Mouse (Mus musculus): ENCODE measurements around the gene Cdca7. TPM values are rescaled to one million over a fixed set of nuclear protein-coding genes. Genes with fewer than 3 reads are reported as not detected.
A peak's percentile ranks its signal among the peaks of the same experiment; 100 is the strongest.

Cdca7 gene
- polyA plus RNA-seq (2011; ENCODE audit: insufficient read length, low read depth, missing spikeins) = 14.7 and 25.8 TPM in 2 replicates

DNA sequence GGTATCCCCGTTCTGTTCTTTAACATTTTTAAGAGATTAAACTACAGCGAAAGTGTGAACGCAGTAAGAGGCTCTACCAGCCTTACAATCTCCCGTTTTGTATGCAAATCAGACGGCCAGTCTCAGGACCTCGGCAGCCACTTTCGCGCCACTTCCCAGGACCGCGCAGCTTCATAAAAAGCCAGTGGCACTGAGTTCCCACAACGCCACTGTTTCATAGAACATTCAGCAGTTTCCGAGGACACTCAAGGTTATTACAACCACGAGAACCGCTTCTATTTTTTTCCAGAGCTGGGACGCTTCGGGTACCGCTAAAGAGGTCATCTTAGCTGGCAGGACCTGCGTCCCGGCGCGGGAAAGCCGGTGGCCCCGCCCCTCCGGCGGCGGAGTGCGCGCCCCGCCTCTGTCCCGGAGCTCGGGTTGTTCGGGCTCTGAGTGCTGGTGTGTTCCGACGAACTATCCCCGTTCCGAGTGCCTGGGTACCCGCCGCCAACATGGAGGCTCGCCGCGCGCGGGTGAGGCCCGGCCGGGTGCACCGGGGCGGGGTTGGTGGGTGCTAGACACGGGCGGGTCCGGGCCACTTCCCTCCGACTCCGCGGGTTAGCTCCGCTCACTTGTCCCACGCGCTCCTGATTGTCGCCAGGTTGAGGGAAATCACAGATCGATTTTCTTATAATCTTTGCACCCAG lies at the start of gene Cdca7:
Gene Cdca7 (plus strand): TSS at position 363 of the 689 bp plus-strand sequence.
- peak within 1 kb of the TSS; percentile 80 for H3K27ac ChIP-seq (ENCODE audit: insufficient read depth, low read length)
- peaks cover 4% of the 10 kb centered on the region; the same call in 1 of the 2 replicates for H3K4me1 ChIP-seq (ENCODE audit: control insufficient read depth, insufficient read depth, low read length)
- TF ChIP-seq CTCF (IDR thresholded peaks at IDR 0.05; ENCODE audit: borderline replicate concordance, insufficient read depth, low read length) (no peak), POLR2A (IDR thresholded peaks at IDR 0.05; ENCODE audit: low read depth, low read length) (peak; percentile 57)
- H3K4me3 ChIP-seq (ENCODE audit: insufficient read depth, low read length) = peak within 1 kb of the TSS; percentile 56

DNA sequence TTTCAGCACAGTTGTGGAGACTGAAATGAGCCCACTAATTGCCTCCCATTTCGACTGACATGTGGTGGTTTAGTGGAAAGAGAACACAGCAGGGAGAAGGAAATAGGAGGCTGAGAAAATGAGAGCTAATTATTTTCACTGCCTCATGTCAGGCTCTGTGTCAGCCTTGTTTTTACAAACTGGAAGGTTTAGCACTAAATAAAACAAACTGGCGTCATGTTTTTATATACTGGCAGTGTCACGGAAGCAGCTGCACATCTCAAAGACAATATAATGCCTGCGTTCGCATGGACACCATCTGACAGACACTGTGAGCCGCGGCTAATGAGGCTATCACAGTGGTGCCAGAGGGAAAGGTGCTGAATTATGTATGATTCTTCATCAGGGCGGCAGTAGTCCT lies 49.2 kb upstream of the Cdca7 start:
- H3K4me3 ChIP-seq (ENCODE audit: insufficient read depth, low read length) = no peak overlapping the region
- no peaks in the 10 kb centered on the region; the same call in 1 of the 2 replicates for H3K4me1 ChIP-seq (ENCODE audit: control insufficient read depth, insufficient read depth, low read length)
- no peak overlapping the region for H3K27ac ChIP-seq (ENCODE audit: insufficient read depth, low read length)
- no peak for TF ChIP-seq POLR2A (IDR thresholded peaks at IDR 0.05; ENCODE audit: low read depth, low read length)
- no peak for TF ChIP-seq CTCF (IDR thresholded peaks at IDR 0.05; ENCODE audit: borderline replicate concordance, insufficient read depth, low read length)

GRCm38 (mm10) chr2:72427288-72427687 lies 48.7 kb upstream of the Cdca7 start:
- Histone ChIP-seq H3K27ac (ENCODE audit: insufficient read depth, low read length) (no peak overlapping the region), H3K4me3 (ENCODE audit: insufficient read depth, low read length) (no peak overlapping the region), H3K4me1 (ENCODE audit: control insufficient read depth, insufficient read depth, low read length) (no peaks in the 10 kb centered on the region; the same call in 1 of the 2 replicates)
- TF ChIP-seq POLR2A (IDR thresholded peaks at IDR 0.05; ENCODE audit: low read depth, low read length) (no peak), CTCF (IDR thresholded peaks at IDR 0.05; ENCODE audit: borderline replicate concordance, insufficient read depth, low read length) (no peak)

DNA sequence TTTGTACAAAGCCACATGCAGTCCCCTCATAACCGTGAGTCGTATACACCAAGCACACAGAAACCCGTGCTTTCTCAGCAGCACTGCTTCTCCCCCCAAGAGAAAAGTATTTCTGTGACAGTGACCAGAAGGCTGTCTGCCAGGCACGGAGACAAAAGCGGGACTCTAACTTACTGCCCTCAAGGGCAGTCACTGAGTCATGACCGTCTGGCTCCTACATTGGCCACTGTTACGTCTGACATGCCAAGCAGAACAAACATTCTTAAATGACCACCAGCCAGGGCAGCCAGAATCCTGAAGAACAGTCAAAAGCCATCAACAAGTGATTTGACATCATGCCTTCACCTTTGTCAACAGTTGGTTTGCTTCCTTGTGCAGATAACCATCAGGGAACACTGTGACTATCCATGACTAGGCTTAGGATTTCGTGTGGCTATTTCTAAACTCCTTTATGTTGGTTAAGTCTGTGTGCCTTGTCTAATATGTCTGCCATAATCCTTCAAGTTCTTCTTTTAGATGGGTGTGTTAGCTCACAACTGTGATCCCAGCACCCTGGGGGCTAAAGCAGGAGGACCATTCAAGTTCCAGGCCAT lies 36.9 kb upstream of the Cdca7 start:
- no peak overlapping the region for H3K4me3 ChIP-seq (ENCODE audit: insufficient read depth, low read length)

DNA sequence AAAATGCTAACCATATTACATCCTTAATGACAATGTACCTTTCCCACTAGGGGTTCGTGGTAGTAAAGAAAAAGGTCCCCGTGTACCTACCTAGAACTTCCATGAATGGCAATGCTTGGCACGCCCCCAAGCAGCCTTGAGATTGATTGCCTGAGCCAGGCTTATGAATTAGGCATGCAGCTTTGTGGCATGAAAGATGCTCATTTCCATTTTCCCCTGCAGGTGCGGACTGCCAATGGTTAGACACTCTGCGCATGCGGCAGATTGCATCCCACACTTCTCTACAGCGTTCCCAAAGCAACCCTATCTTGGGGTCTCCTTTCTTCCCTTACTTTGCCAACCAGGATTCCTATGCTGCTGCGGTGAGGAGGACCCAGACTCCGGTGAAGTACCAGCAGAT lies 34.9 kb upstream of the Cdca7 start:
- no peak overlapping the region for H3K4me3 ChIP-seq (ENCODE audit: insufficient read depth, low read length)
- H3K27ac ChIP-seq (ENCODE audit: insufficient read depth, low read length) = no peak overlapping the region
- TF ChIP-seq CTCF (IDR thresholded peaks at IDR 0.05; ENCODE audit: borderline replicate concordance, insufficient read depth, low read length) = no peak
- TF ChIP-seq POLR2A (IDR thresholded peaks at IDR 0.05; ENCODE audit: low read depth, low read length) = no peak
- H3K4me1 ChIP-seq (ENCODE audit: control insufficient read depth, insufficient read depth, low read length) = no peaks in the 10 kb centered on the region

More for the DNA sequence above, 36.9 kb upstream of the Cdca7 start:
- no peak for TF ChIP-seq POLR2A (IDR thresholded peaks at IDR 0.05; ENCODE audit: low read depth, low read length)
- TF ChIP-seq CTCF (IDR thresholded peaks at IDR 0.05; ENCODE audit: borderline replicate concordance, insufficient read depth, low read length) = no peak
- no peaks in the 10 kb centered on the region for H3K4me1 ChIP-seq (ENCODE audit: control insufficient read depth, insufficient read depth, low read length)
- no peak overlapping the region for H3K27ac ChIP-seq (ENCODE audit: insufficient read depth, low read length)

DNA sequence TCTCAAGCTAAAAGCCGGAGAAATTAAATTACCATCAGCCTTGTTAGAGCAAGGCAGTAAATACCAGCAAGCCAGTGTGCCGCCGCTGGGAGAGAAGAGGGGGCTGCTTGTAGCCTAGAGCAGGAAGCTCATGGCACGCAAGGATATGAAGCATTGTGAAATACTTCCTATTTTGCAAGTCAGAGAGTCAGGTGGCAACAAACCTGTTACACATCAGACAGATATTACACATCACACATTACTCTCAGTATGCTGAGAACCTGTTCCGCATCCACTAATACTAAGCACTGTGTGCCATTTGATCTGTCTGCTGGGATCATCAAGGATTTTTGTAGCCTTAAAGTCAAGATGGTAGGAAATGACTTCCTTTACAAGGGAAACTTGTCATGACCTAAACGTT lies 33.1 kb upstream of the Cdca7 start:
- TF ChIP-seq POLR2A (IDR thresholded peaks at IDR 0.05; ENCODE audit: low read depth, low read length) = no peak
- H3K4me1 ChIP-seq (ENCODE audit: control insufficient read depth, insufficient read depth, low read length) = no peaks in the 10 kb centered on the region

DNA sequence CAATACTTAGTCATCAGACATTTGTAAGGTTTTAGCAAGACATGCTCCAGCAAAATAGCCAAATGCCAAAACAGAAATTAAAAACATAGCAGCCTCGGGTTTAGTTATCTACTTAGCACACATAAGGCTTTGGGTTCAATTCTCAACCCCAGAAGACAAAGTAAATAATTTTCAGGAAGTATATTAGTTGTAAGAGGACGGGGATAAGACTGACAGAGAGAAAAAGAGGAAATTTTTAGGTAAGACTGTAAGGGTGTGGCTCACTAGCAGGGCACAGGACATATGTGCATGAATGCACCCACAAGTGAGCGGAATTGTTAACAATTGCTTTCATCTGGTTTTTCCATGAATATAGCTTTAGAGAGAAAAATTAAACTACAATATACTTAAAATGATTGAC lies 32.0 kb upstream of the Cdca7 start:
- TF ChIP-seq CTCF (IDR thresholded peaks at IDR 0.05; ENCODE audit: borderline replicate concordance, insufficient read depth, low read length) (no peak), POLR2A (IDR thresholded peaks at IDR 0.05; ENCODE audit: low read depth, low read length) (no peak)
- no peaks in the 10 kb centered on the region for H3K4me1 ChIP-seq (ENCODE audit: control insufficient read depth, insufficient read depth, low read length)
- H3K27ac ChIP-seq (ENCODE audit: insufficient read depth, low read length) = no peak overlapping the region
- H3K4me3 ChIP-seq (ENCODE audit: insufficient read depth, low read length) = no peak overlapping the region

More for the DNA sequence above, 33.1 kb upstream of the Cdca7 start:
- no peak overlapping the region for H3K27ac ChIP-seq (ENCODE audit: insufficient read depth, low read length)
- H3K4me3 ChIP-seq (ENCODE audit: insufficient read depth, low read length) = no peak overlapping the region

DNA sequence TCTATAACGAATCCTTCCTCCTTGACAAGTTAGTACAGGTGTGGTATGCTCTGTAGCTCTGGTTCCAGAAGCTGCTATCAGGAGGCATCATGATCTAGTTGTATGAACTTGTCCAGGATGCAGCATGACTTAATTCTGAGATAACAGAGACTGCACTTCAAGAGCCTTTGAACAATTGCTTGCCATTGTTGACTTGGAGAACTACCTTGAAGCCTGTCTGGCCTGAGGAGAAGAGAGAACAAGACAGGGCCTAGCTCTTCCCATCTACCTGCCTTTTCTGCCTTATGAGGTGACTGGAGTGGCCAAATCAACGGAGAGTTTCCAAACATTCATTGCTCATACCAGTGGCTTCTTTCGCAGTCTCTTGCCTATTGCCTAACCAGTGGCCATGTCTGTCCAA lies 29.9 kb upstream of the Cdca7 start:
- Histone ChIP-seq H3K4me1 (ENCODE audit: control insufficient read depth, insufficient read depth, low read length) (no peaks in the 10 kb centered on the region), H3K27ac (ENCODE audit: insufficient read depth, low read length) (no peak overlapping the region), H3K4me3 (ENCODE audit: insufficient read depth, low read length) (no peak overlapping the region)
- TF ChIP-seq POLR2A (IDR thresholded peaks at IDR 0.05; ENCODE audit: low read depth, low read length) = no peak
- TF ChIP-seq CTCF (IDR thresholded peaks at IDR 0.05; ENCODE audit: borderline replicate concordance, insufficient read depth, low read length) = no peak

DNA sequence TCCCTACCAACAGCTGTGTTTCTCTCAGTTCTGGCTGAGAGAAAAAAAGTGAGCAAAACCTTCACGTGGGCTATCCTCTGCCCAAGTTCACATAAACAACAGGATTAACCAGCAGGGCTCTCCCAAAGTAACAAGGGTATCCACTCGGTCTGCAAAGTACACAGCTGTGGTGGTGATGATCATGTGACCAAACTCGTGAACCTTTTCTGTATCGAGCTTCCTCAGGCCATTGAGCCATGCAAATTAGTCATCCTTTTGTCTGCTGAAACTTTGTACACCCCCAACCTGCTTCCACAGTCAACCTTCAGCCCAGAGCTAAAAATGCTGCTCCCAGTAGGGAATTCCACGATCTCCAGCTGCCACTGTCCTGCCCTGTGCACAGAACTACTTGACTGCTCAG lies 29.3 kb upstream of the Cdca7 start:
- no peak overlapping the region for H3K27ac ChIP-seq (ENCODE audit: insufficient read depth, low read length)
- TF ChIP-seq CTCF (IDR thresholded peaks at IDR 0.05; ENCODE audit: borderline replicate concordance, insufficient read depth, low read length) (no peak), POLR2A (IDR thresholded peaks at IDR 0.05; ENCODE audit: low read depth, low read length) (no peak)
- H3K4me3 ChIP-seq (ENCODE audit: insufficient read depth, low read length) = no peak overlapping the region
- no peaks in the 10 kb centered on the region for H3K4me1 ChIP-seq (ENCODE audit: control insufficient read depth, insufficient read depth, low read length)

DNA sequence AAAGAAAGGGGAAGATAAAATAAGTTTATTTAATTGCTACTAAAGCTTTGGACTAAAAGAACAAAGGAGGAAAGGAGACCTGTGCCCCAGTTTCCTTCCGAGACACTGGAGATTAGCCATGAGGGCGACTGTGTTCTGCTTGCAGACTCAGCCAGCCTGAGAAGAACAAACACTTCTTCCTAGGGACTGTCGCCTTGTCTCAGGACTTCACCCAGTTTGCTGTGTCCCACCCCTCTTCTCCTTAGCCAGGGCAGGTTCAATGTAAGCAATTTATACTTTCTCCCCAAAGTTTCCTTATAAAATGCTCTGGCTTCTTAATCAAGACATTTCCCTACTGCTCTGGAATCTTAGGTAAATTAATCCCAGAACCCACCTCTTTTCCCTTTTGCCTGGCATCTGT lies 22.4 kb upstream of the Cdca7 start:
- no peak for TF ChIP-seq POLR2A (IDR thresholded peaks at IDR 0.05; ENCODE audit: low read depth, low read length)
- no peak for TF ChIP-seq CTCF (IDR thresholded peaks at IDR 0.05; ENCODE audit: borderline replicate concordance, insufficient read depth, low read length)
- no peak overlapping the region for H3K27ac ChIP-seq (ENCODE audit: insufficient read depth, low read length)
- H3K4me3 ChIP-seq (ENCODE audit: insufficient read depth, low read length) = no peak overlapping the region
- H3K4me1 ChIP-seq (ENCODE audit: control insufficient read depth, insufficient read depth, low read length) = no peaks in the 10 kb centered on the region

Measured in embryonic fibroblast, embryonic 13.5 days (primary cell).